Mouse (Mus musculus) testis, adult 2 months (tissue): ENCODE data around the gene 2810006K23Rik. TPM values are rescaled to one million over a fixed set of nuclear protein-coding genes. Genes with fewer than 3 reads are reported as not detected.

Experiments used
- H3K27ac ChIP-seq: fragments of 200-500 bp; 2 replicates; pipeline ENCODE4 v1.5.1; 2012; ENCODE audit warnings: low read depth, low read length; ENCODE audit not compliant: control insufficient read depth, insufficient read depth
- H3K27me3 ChIP-seq: fragments of 200-500 bp; 2 replicates; pipeline ENCODE4 v1.6.1; 2012; ENCODE audit warnings: mild to moderate bottlenecking, low read length, moderate library complexity; ENCODE audit not compliant: control insufficient read depth, insufficient read depth
- H3K36me3 ChIP-seq: fragments of 200-500 bp; 2 replicates; pipeline ENCODE4 v1.6.1; 2012; ENCODE audit warnings: mild to moderate bottlenecking, low read length; ENCODE audit not compliant: control insufficient read depth, insufficient read depth
- H3K4me1 ChIP-seq: fragments of 200-500 bp; 2 replicates; pipeline ENCODE4 v1.6.1; 2012; ENCODE audit warnings: low read length; ENCODE audit not compliant: control insufficient read depth, insufficient read depth
- H3K4me3 ChIP-seq: fragments of 200-500 bp; 2 replicates; pipeline ENCODE4 v1.5.1; 2012; ENCODE audit warnings: low read depth, mild to moderate bottlenecking, low read length, moderate library complexity, mixed read lengths; ENCODE audit not compliant: control insufficient read depth
- CTCF ChIP-seq: fragments of 200-500 bp; IDR thresholded peaks from 2 replicates; pipeline ENCODE4 v1.5.1; 2012; ENCODE audit warnings: low read depth, mild to moderate bottlenecking, inconsistent platforms, low read length, moderate library complexity; ENCODE audit not compliant: control insufficient read depth, insufficient read depth, insufficient replicate concordance
- POLR2A ChIP-seq: fragments of 200-500 bp; IDR thresholded peaks from 2 replicates; pipeline ENCODE4 v1.6.1; 2012; ENCODE audit warnings: low read depth, mild to moderate bottlenecking, inconsistent platforms, low read length, moderate library complexity; ENCODE audit not compliant: control insufficient read depth
- polyA plus RNA-seq: library from polyadenylated mRNA; depleted of rRNA; stranded (reverse); fragments of >200 nt; gene quantifications from 2 replicates; pipeline ENCODE4 v1.2.3, GENCODE M21; 2012; rRNA removed

2810006K23Rik gene
- polyA plus RNA-seq, 1 experiment, result 4.8 TPM

DNA sequence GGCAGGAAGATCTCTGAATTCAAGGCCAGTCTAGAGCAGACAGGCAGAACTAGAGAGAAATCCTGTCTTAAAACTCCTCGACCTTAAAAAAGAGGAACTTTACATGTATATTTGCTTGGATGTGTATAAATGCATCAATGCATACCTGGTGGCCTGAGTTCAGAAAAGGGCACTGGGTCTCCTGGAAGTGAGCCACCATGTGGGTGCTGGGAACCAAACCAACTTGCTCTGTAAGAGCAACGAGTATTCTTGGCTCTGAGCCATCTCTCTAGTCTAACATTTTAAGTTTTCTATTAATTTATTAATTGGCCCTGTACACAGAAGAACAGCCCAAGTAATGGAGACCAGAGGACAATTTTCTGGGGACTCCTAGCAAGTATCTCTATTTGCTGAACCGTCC is 38.8 kb downstream of the 2810006K23Rik start:
- Histone ChIP-seq H3K4me1 (no peaks in the 10 kb centered on the region), H3K36me3 (peaks cover 2% of the 10 kb centered on the region), H3K27me3 (no peaks in the 10 kb centered on the region), H3K4me3 (no peak overlapping the region), H3K27ac (no peak overlapping the region)
- TF ChIP-seq CTCF, result no peak
- TF ChIP-seq POLR2A, result no peak

DNA sequence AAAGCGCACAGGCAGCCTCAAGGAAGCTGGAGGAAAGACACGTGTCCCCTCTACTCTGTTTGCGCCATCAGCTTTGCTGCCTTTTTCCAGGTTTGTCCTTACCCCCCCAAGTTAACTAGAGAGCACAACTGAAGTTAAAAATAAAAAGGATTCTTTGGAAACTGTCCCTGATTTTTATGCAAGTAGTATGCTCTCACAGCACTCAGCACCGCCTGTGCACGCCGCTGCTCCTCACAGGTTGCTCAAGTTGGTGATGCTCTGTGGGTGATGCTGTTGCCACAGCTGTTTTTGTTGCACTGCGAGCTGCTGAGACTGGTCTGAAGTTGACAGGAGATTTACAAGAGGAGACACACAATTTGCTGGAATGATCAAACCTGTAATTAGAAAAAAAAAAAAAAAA is 46.4 kb downstream of the 2810006K23Rik start:
- TF ChIP-seq CTCF (no peak), POLR2A (no peak)
- H3K27me3 ChIP-seq, result no peaks in the 10 kb centered on the region
- no peaks in the 10 kb centered on the region for H3K4me1 ChIP-seq
- no peak overlapping the region for H3K4me3 ChIP-seq
- H3K36me3 ChIP-seq, result peaks cover 3% of the 10 kb centered on the region
- no peak overlapping the region for H3K27ac ChIP-seq

DNA sequence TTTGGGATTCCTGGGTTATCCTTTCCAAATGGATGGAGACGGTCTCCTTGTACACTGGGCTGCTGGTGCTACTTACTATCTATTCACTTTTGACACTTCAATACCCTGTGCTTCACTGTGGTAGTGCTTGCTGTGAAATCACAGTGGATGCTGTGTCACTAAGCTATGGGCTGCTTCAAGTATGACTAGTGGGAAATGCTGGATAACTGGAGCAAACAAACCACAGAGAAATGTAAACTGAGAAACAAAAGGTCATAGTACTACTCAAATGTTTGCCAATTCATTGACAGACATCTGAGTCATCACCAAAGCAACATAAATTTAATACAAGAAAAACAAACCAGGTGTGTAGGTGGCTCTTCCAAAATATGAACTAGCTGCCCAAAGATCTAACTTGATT is 48.5 kb downstream of the 2810006K23Rik start:
- Histone ChIP-seq H3K27ac (no peak overlapping the region), H3K36me3 (peaks cover 2% of the 10 kb centered on the region), H3K4me3 (no peak overlapping the region), H3K4me1 (no peaks in the 10 kb centered on the region), H3K27me3 (no peaks in the 10 kb centered on the region)
- no peak for TF ChIP-seq POLR2A
- no peak for TF ChIP-seq CTCF

DNA sequence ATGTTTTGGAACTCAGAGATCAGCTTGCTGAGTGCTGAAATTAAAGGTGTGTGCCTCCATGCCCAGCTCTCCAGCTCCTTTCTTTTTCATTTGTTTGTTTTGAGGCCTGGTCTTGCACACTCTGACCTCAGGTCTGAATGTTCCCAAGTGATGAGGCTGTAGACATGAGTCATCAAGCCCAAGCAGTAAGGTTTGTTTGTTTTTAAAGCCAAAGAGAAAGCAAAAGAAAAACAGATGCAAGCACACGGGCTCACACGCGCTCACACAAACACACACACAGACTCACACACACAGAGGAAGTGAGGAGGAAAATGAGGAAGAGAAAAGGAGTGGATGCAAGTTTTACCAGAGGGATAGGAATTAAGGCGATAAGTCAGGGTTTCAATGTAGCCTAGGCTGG is 49.3 kb downstream of the 2810006K23Rik start:
- H3K4me3 ChIP-seq, result no peak overlapping the region
- no peaks in the 10 kb centered on the region for H3K4me1 ChIP-seq
- H3K27ac ChIP-seq, result no peak overlapping the region
- H3K36me3 ChIP-seq, result no peaks in the 10 kb centered on the region; the same call in none of the 2 replicates
- H3K27me3 ChIP-seq, result no peaks in the 10 kb centered on the region
- TF ChIP-seq POLR2A (no peak), CTCF (no peak)

DNA sequence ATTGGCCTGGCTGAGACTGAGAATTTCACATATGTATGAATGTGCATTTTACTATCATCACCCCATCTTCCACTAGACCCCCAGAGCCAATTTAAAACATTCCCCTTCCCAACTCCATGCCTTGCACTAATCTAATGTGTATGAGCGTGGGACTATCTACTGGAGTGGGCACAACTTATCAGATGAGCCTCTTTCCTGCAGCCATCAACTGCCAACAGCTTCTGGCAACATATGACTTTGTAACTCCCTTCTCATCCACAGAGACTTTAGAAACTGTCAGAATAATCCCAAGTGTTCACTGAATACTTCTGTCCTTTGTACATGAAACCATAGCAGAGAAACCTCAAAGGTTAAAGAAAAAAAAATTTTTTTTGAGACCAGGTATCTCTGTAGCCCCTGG is 52.2 kb downstream of the 2810006K23Rik start:
- Histone ChIP-seq H3K27ac (no peak overlapping the region), H3K27me3 (no peaks in the 10 kb centered on the region), H3K4me1 (no peaks in the 10 kb centered on the region), H3K4me3 (no peak overlapping the region), H3K36me3 (peaks cover under 1% of the 10 kb centered on the region; the same call in 1 of the 2 replicates)
- no peak for TF ChIP-seq POLR2A
- no peak for TF ChIP-seq CTCF

DNA sequence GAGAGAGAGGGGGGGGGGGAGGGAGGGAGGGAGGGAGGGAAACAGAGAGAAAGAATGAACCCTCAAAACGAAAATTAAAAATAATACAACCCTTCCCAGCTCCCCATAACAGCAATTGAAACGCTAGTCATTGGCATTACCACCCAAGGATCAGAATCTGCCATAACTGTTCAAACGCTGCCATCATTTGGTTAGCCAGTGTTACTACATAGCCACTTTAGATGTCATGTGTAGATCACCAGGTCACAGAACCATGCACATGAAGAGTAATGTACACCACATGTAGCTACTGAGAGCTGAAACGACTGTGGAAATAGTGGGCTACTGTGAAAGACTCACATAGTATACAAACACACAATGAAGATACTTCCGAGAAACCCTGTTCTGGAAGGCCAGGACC is 60.0 kb downstream of the 2810006K23Rik start:
- H3K27me3 ChIP-seq, result no peaks in the 10 kb centered on the region
- no peak for TF ChIP-seq POLR2A
- TF ChIP-seq CTCF, result no peak
- H3K4me1 ChIP-seq, result no peaks in the 10 kb centered on the region
- H3K4me3 ChIP-seq, result no peak overlapping the region
- no peak overlapping the region for H3K27ac ChIP-seq
- peaks cover 4% of the 10 kb centered on the region for H3K36me3 ChIP-seq

Other genes starting within 250 kb of the 2810006K23Rik start
- 21.6 and 24.8 TPM in 2 replicates for gene Abcb9, start 232.3 kb upstream of the 2810006K23Rik start, polyA plus RNA-seq
- gene Ogfod2, start 215.8 kb upstream of the 2810006K23Rik start, polyA plus RNA-seq, result 50.9 and 57.5 TPM in 2 replicates
- gene Arl6ip4, start 212.0 kb upstream of the 2810006K23Rik start, polyA plus RNA-seq, result 28.3 and 35.7 TPM in 2 replicates
- gene Pitpnm2, start 78.3 kb upstream of the 2810006K23Rik start, polyA plus RNA-seq, result 54.9 and 61.9 TPM in 2 replicates
- 29.0 and 30.7 TPM in 2 replicates for gene Mphosph9, start 117 bp upstream of the 2810006K23Rik start, polyA plus RNA-seq
- gene Cdk2ap1, start 35.0 kb downstream of the 2810006K23Rik start, polyA plus RNA-seq, result 40.6 and 41.5 TPM in 2 replicates
- gene Sbno1, start 97.9 kb downstream of the 2810006K23Rik start, polyA plus RNA-seq, result 38.8 and 46.6 TPM in 2 replicates
- gene Kmt5a, start 111.8 kb downstream of the 2810006K23Rik start, polyA plus RNA-seq, result 23.4 and 24.9 TPM in 2 replicates
- 19.6 and 20.8 TPM in 2 replicates for gene Rilpl2, start 150.3 kb downstream of the 2810006K23Rik start, polyA plus RNA-seq
- 26.5 and 35.7 TPM in 2 replicates for gene Snrnp35, start 155.0 kb downstream of the 2810006K23Rik start, polyA plus RNA-seq
- gene Rilpl1, start 203.3 kb downstream of the 2810006K23Rik start, polyA plus RNA-seq, result 1.5 and 1.8 TPM in 2 replicates
- 34.0 and 39.8 TPM in 2 replicates for gene Tmed2, start 212.6 kb downstream of the 2810006K23Rik start, polyA plus RNA-seq
- gene Ddx55, start 224.8 kb downstream of the 2810006K23Rik start, polyA plus RNA-seq, result 4.8 and 4.9 TPM in 2 replicates